Mouse (Mus musculus) T-helper 2 cell (primary cell): ENCODE data around the gene Enox2.

Experiments used
- in situ Hi-C: fragments of 300-600 bp; cut with MboI, MseI; formaldehyde crosslinking; loops from one replicate; pipeline ENCODE4 v1.15.1; 2025; ENCODE audit warnings: high pct_unique_total_duplicates

Gene Enox2

GRCm38 (mm10) chrX:49002892-49003291 is 285.2 kb downstream of the Enox2 start:
- in situ Hi-C loops = no loop called here

- in situ Hi-C loops = no loop called here
Measured at GRCm38 (mm10) chrX:48985653-48986052, 302.4 kb downstream of the Enox2 start.

- in situ Hi-C loops = no loop called here
Measured at GRCm38 (mm10) chrX:48984451-48984850, 303.6 kb downstream of the Enox2 start.
